Mouse (Mus musculus): ENCODE data around the gene Plekha7. TPM values are rescaled to one million over a fixed set of nuclear protein-coding genes. Genes with fewer than 3 reads are reported as not detected.

The Plekha7 gene
- polyA plus RNA-seq, 1 experiment from 2014 or later, result 9.7 TPM

DNA sequence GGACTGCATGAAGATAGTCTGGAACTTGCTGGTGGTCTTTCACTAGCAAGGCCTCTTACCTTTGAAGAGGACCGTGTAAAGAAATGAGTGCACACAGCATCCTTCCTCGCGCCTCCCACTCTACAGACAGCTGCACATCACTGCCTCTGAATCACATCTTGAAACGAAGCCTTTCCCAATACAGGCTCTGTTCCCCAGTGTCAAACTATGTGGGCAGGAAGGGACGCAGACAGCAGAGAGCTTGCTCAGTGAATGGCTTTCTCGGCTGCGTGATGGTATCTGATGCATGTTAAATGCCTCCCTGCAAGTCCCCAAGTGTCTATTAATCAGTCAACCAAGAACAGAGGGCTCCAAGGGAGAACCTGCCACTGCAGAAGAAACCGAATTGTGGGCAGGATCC, 99.3 kb downstream of the Plekha7 start:
- Histone ChIP-seq H3K9ac (replicated peaks) (no peak overlapping the region), H3K27me3 (no peaks in the 10 kb centered on the region), H3K36me3 (no peaks in the 10 kb centered on the region), H3K9me3 (no peaks in the 10 kb centered on the region), H3K4me1 (peaks cover 17% of the 10 kb centered on the region), H3K27ac (replicated peaks) (no peak overlapping the region), H3K4me2 (replicated peaks) (no peak overlapping the region), H3K4me3 (no peak overlapping the region)
- ATAC-seq (replicated peaks), result no peak
- 60% methylated on average over 8 of the region's 8 CpGs for WGBS

GRCm38 (mm10) chr7:116206806-116207571, 101.2 kb downstream of the Plekha7 start:
- no peak overlapping the region for H3K4me2 ChIP-seq (replicated peaks)
- WGBS, result 61% methylated on average over 7 of the region's 7 CpGs
- H3K9ac ChIP-seq (replicated peaks), result no peak overlapping the region
- peaks cover 22% of the 10 kb centered on the region for H3K4me1 ChIP-seq
- no peaks in the 10 kb centered on the region for H3K36me3 ChIP-seq
- H3K27ac ChIP-seq (replicated peaks), result no peak overlapping the region
- ATAC-seq (replicated peaks), result no peak
- no peaks in the 10 kb centered on the region for H3K9me3 ChIP-seq
- H3K4me3 ChIP-seq, result no peak overlapping the region
- no peaks in the 10 kb centered on the region for H3K27me3 ChIP-seq

- H3K9ac ChIP-seq (replicated peaks), result no peak overlapping the region
- H3K27me3 ChIP-seq, result no peaks in the 10 kb centered on the region
- no peak for ATAC-seq (replicated peaks)
- no peak overlapping the region for H3K4me2 ChIP-seq (replicated peaks)
- 86% methylated on average over 2 of the region's 2 CpGs for WGBS
- no peak overlapping the region for H3K27ac ChIP-seq (replicated peaks)
- H3K4me1 ChIP-seq, result peaks cover 16% of the 10 kb centered on the region
- no peak overlapping the region for H3K4me3 ChIP-seq
- no peaks in the 10 kb centered on the region for H3K36me3 ChIP-seq
- no peaks in the 10 kb centered on the region for H3K9me3 ChIP-seq
These were observed 102.7 kb downstream of the Plekha7 start for GRCm38 (mm10) chr7:116205451-116205850.

DNA sequence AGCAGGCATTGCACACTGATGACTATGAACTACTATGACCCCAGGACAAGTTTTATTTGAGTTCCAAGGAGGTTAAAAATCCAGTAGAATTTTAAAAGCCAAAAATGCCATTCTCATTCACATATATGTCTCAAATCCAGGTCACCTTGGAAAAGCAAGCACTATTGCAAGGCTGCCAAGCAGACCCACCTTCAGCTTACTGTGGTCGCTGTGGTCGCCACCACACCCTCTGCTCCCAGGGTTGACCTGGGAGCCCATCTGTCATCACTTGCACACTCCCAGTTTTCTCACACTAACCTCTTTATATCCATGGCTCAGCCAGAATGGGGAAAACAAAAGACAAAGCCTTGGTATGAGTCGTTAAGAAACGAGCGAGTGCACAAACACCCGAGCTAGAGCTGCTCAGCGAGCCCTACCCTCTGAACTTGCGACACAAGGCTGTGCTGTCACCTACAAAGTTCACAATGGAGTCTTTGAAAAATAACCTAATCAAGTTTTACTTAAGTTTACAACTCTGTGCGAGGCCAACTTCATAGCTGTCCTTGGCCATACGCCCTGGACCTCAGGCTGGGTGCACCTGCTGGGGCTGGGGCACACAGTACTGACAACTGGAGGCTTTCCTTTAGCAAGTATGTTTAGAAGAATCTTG, 106.0 kb downstream of the Plekha7 start:
- H3K27ac ChIP-seq (replicated peaks), result no peak overlapping the region
- H3K4me3 ChIP-seq, result no peak overlapping the region
- no peaks in the 10 kb centered on the region for H3K27me3 ChIP-seq
- 35% methylated on average over 10 of the region's 10 CpGs for WGBS
- no peaks in the 10 kb centered on the region for H3K36me3 ChIP-seq
- no peak for ATAC-seq (replicated peaks)
- H3K9ac ChIP-seq (replicated peaks), result no peak overlapping the region
- no peaks in the 10 kb centered on the region for H3K9me3 ChIP-seq
- H3K4me1 ChIP-seq, result peaks cover 5% of the 10 kb centered on the region; the same call in 1 of the 2 replicates
- H3K4me2 ChIP-seq (replicated peaks), result no peak overlapping the region

DNA sequence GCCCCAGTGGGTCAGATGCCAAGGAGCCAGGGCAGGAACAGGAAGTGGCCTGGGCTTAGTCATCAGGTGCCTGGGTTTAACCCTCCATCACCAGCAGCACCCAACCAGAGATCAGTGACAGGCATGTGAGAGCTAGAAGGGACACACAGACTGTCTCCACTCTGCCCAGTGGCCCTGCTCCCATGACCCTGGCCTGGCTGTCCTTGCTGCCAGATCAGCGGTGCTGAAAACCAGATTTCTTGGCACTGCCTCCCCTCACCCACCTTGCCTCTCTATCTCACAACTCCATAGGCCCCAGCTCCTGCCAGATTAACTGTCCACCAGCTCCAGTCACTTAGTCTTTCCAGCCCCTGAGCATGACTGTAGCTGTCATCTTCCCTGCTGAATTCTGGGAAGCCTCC, 107.2 kb downstream of the Plekha7 start:
- Histone ChIP-seq H3K4me3 (no peak overlapping the region), H3K9me3 (no peaks in the 10 kb centered on the region), H3K4me2 (replicated peaks) (no peak overlapping the region), H3K27ac (replicated peaks) (no peak overlapping the region), H3K9ac (replicated peaks) (no peak overlapping the region), H3K27me3 (no peaks in the 10 kb centered on the region), H3K36me3 (no peaks in the 10 kb centered on the region), H3K4me1 (peaks cover 10% of the 10 kb centered on the region; the same call in 1 of the 2 replicates)
- ATAC-seq (replicated peaks), result no peak
- 81% methylated on average over 1 of the region's 1 CpGs for WGBS

DNA sequence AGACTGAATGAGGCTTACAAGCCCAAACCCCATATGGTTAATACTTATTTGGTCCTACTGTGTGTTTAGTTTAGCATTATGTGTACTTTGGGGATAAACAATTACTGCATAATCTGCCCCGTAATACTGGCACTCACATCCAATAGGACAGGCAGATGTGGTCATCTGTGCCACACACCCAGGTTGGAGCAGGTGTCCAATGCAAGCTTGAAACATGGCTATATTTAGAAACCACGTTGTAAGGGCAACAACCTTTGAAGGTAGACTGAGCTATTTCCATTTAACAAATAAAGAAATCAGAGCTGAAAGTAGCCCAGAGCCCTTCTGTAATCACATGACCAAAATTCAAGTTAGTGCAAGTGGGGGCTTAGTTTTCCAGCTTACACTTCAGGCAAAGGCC, 107.6 kb downstream of the Plekha7 start:
- no peak overlapping the region for H3K9ac ChIP-seq (replicated peaks)
- H3K36me3 ChIP-seq, result no peaks in the 10 kb centered on the region
- WGBS, result 83% methylated on average over 2 of the region's 2 CpGs
- no peaks in the 10 kb centered on the region for H3K27me3 ChIP-seq
- no peak overlapping the region for H3K4me3 ChIP-seq
- no peak for ATAC-seq (replicated peaks)
- no peaks in the 10 kb centered on the region for H3K9me3 ChIP-seq
- no peak overlapping the region for H3K27ac ChIP-seq (replicated peaks)
- H3K4me1 ChIP-seq, result peaks cover 10% of the 10 kb centered on the region; the same call in 1 of the 2 replicates
- H3K4me2 ChIP-seq (replicated peaks), result no peak overlapping the region

- WGBS, result 45% methylated on average over 2 of the region's 2 CpGs
These were observed 109.3 kb downstream of the Plekha7 start for GRCm38 (mm10) chr7:116198902-116199301.

DNA sequence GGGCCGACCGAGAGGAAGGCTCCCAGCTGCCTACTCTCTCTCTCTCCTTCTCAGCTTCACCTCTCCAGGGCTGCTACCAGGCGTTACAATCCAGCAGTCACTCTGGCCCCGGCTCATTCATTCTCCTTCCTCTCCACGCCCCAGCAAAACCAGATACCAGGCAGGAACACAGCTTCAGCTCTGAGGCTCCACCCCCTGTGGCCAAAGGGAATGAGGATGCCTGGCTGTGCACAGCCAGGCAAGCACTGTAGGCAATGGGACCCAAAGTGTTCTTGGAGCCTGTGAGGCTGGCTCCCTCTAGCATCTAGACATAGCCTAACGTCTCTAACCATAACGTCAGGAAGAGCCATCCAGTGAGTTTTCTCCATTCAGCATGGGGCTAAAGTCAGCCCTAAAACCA, 109.8 kb downstream of the Plekha7 start:
- H3K4me1 ChIP-seq, result peaks cover 10% of the 10 kb centered on the region; the same call in 1 of the 2 replicates
- no peaks in the 10 kb centered on the region for H3K27me3 ChIP-seq
- H3K4me3 ChIP-seq, result no peak overlapping the region
- WGBS, result 27% methylated on average over 7 of the region's 7 CpGs
- H3K27ac ChIP-seq (replicated peaks), result no peak overlapping the region
- H3K9me3 ChIP-seq, result no peaks in the 10 kb centered on the region
- no peak overlapping the region for H3K4me2 ChIP-seq (replicated peaks)
- no peak for ATAC-seq (replicated peaks)
- no peak overlapping the region for H3K9ac ChIP-seq (replicated peaks)
- H3K36me3 ChIP-seq, result no peaks in the 10 kb centered on the region

More at GRCm38 (mm10) chr7:116198902-116199301, 109.3 kb downstream of the Plekha7 start:
- peaks cover 10% of the 10 kb centered on the region; the same call in 1 of the 2 replicates for H3K4me1 ChIP-seq
- no peak for ATAC-seq (replicated peaks)
- H3K36me3 ChIP-seq, result no peaks in the 10 kb centered on the region
- no peak overlapping the region for H3K4me3 ChIP-seq
- no peaks in the 10 kb centered on the region for H3K27me3 ChIP-seq
- H3K4me2 ChIP-seq (replicated peaks), result no peak overlapping the region
- no peaks in the 10 kb centered on the region for H3K9me3 ChIP-seq
- H3K9ac ChIP-seq (replicated peaks), result no peak overlapping the region
- H3K27ac ChIP-seq (replicated peaks), result no peak overlapping the region

- H3K27ac ChIP-seq (replicated peaks), result no peak overlapping the region
- WGBS, result 57% methylated on average over 8 of the region's 8 CpGs
- H3K9ac ChIP-seq (replicated peaks), result no peak overlapping the region
- no peak for ATAC-seq (replicated peaks)
- no peak overlapping the region for H3K4me2 ChIP-seq (replicated peaks)
- no peak overlapping the region for H3K4me3 ChIP-seq
- H3K9me3 ChIP-seq, result no peaks in the 10 kb centered on the region
- no peaks in the 10 kb centered on the region for H3K27me3 ChIP-seq
- H3K36me3 ChIP-seq, result no peaks in the 10 kb centered on the region
- peaks cover 6% of the 10 kb centered on the region; the same call in 1 of the 2 replicates for H3K4me1 ChIP-seq
These were observed 111.0 kb downstream of the Plekha7 start for GRCm38 (mm10) chr7:116196974-116197679.

DNA sequence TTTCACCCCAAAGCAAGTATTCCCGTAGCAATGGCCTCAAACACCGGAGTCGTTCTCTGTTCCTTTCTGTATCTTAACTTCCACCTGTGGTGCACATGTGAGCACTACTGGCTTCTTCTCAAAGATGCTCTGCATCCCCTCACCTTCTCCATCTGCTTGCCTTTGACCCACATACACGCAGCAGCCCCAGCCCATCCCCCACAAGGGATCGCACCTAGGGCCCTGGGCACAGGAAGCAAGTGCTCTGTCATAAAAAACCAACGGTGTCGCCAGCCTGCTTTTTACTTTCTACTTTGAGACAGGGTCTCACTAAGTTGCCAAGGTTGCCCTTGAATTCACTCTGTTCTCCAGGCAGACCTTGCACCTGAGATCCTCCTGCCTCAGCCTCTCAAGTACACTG, 113.2 kb downstream of the Plekha7 start:
- H3K4me3 ChIP-seq, result no peak overlapping the region
- WGBS, result 91% methylated on average over 7 of the region's 7 CpGs
- H3K4me2 ChIP-seq (replicated peaks), result no peak overlapping the region
- no peaks in the 10 kb centered on the region for H3K36me3 ChIP-seq
- no peaks in the 10 kb centered on the region for H3K27me3 ChIP-seq
- H3K4me1 ChIP-seq, result peaks cover 22% of the 10 kb centered on the region
- no peak overlapping the region for H3K27ac ChIP-seq (replicated peaks)
- no peak for ATAC-seq (replicated peaks)
- no peaks in the 10 kb centered on the region for H3K9me3 ChIP-seq
- H3K9ac ChIP-seq (replicated peaks), result no peak overlapping the region

GRCm38 (mm10) chr7:116192966-116193365, 115.2 kb downstream of the Plekha7 start:
- Histone ChIP-seq H3K4me2 (replicated peaks) (no peak overlapping the region), H3K9me3 (no peaks in the 10 kb centered on the region), H3K36me3 (no peaks in the 10 kb centered on the region), H3K27ac (replicated peaks) (no peak overlapping the region), H3K9ac (replicated peaks) (no peak overlapping the region), H3K4me1 (peaks cover 22% of the 10 kb centered on the region), H3K27me3 (no peaks in the 10 kb centered on the region), H3K4me3 (no peak overlapping the region)
- WGBS, result 90% methylated on average over 7 of the region's 7 CpGs
- no peak for ATAC-seq (replicated peaks)

DNA sequence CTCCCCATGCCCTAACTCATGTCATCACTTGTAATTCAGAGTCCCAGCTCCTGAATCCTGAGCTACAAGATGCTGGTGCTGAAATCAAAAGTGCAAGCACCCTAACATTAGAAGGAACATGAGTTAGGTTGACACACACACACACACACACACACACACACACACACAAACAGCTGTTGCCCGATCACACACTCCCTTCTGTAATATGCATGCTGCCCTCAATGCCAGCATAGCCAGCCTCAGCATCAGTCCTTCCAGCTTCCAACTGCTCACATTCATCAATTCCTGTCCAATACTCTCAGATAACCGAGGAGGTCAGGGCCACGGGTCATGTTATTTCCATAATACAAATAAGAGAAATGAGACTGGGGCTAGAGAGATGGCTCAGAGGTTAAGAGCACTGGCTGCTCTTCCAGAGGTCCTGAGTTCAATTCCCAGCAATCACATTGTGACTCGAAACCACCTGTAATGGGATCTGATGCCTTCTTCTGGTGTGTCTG, 116.0 kb downstream of the Plekha7 start:
- no peak for ATAC-seq (replicated peaks)
- Histone ChIP-seq H3K9me3 (no peaks in the 10 kb centered on the region), H3K9ac (replicated peaks) (no peak overlapping the region), H3K4me3 (no peak overlapping the region), H3K36me3 (no peaks in the 10 kb centered on the region), H3K27me3 (no peaks in the 10 kb centered on the region), H3K4me2 (replicated peaks) (no peak overlapping the region), H3K27ac (replicated peaks) (no peak overlapping the region), H3K4me1 (peaks cover 24% of the 10 kb centered on the region)
- 78% methylated on average over 4 of the region's 4 CpGs for WGBS
